ENCODE assay signal across 8 mouse cellular contexts in the genomic region with DNA sequence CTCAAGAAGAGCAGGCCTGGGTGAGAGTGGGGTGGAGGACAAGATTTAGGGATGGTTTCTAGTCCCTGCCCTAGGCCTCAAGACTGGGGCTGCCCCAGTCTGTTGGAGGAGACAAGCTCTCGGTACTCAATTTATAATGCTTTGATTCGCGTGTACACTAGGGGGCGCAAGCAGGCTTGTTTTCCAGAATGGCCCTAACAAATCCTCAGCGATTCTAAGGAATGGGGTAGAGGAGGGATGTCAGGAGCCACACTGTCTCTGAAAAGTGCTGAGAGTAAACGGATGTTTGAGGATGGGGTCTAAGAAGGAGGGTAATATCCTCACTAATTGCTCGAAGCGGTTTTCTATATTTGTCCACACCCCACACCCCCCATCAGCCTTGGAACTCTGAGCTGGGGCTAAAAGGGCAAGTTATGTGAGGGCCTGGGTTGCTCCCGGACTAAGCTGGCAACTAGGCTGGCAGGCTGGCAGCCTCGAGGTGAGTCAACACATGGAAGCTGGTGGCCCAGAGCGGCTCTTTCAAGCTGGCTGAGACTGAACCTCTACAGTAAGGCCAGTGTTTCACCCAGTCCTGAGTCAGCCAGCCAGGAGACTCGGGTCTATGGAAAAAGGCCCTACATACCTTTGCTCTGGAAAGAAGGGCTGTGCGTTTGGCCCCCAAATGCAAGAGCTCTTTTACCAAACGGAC.
DNase-seq lines count a peak whose midpoint lies in the region; ATAC-seq and TF ChIP-seq lines count a peak whose summit lies in the region.

No protein-coding gene starts in this region.

- TF ChIP-seq EP300 in lung, postnatal 0 days (IDR thresholded peaks at IDR 0.05) = no peak

- no peak overlapping the region for H3K27ac ChIP-seq in hindbrain, embryonic 12.5 days
- H3K27ac ChIP-seq in lung, postnatal 0 days (ENCODE audit: low read length) = peak overlapping the region; percentile 58

- 37% methylated on average over 14 of the region's 14 CpGs for WGBS in hindbrain, embryonic 12.5 days
- 21% methylated on average over 14 of the region's 14 CpGs for WGBS in lung, postnatal 0 days

- no peak overlapping the region for H3K4me2 ChIP-seq in hindbrain, embryonic 12.5 days (replicated peaks)
- H3K4me2 ChIP-seq in lung, postnatal 0 days (replicated peaks; ENCODE audit: low read depth, low read length) = no peak overlapping the region

- H3K9ac ChIP-seq in hindbrain, embryonic 12.5 days = no peak overlapping the region
- H3K9ac ChIP-seq in lung, postnatal 0 days (replicated peaks; ENCODE audit: low read depth) = no peak overlapping the region

- no peaks in the 10 kb centered on the region for H3K9me3 ChIP-seq in hindbrain, embryonic 12.5 days (replicated peaks)
- no peaks in the 10 kb centered on the region for H3K9me3 ChIP-seq in lung, postnatal 0 days (ENCODE audit: low read length)

- H3K4me3 ChIP-seq in hindbrain, embryonic 12.5 days = no peak overlapping the region
- no peak overlapping the region for H3K4me3 ChIP-seq in lung, postnatal 0 days (ENCODE audit: low read depth, low read length)

- TF ChIP-seq CTCF in lung, postnatal 0 days (IDR thresholded peaks at IDR 0.05) = peak; percentile 92

- DNase-seq in MN1 (ENCODE audit: low spot score) = peak; percentile 59
- DNase-seq in cerebellum, adult 9-10 months = peak; percentile 94
- DNase-seq in frontal cortex, adult 2 months (ENCODE audit: extremely low spot score in 1 of 2, low spot score in 1 of 2) = peak; percentile 75 to 96
- DNase-seq in layer of hippocampus, postnatal 10 days (ENCODE audit: low spot score in 2 of 2) = peak; percentile 93 to 94
- peak; percentile 89 for DNase-seq in lung, postnatal 0 days (ENCODE audit: low spot score)
- DNase-seq in retina, embryonic 14.5 days (ENCODE audit: low spot score) = peak; percentile 97
- peak; percentile 56 to 70 for DNase-seq in thymus, postnatal 36 days

- no peaks in the 10 kb centered on the region for H3K27me3 ChIP-seq in hindbrain, embryonic 12.5 days
- no peaks in the 10 kb centered on the region for H3K27me3 ChIP-seq in lung, postnatal 0 days (replicated peaks; ENCODE audit: insufficient read depth, low read length)

- peak; percentile 77 for ATAC-seq in hindbrain, embryonic 12.5 days (ENCODE audit: low FRiP score)
- ATAC-seq in lung, postnatal 0 days = peak; percentile 75

- H3K4me1 ChIP-seq in hindbrain, embryonic 12.5 days = no peaks in the 10 kb centered on the region
- no peaks in the 10 kb centered on the region for H3K4me1 ChIP-seq in lung, postnatal 0 days (ENCODE audit: insufficient read depth, low read depth, low read length)

- H3K36me3 ChIP-seq in hindbrain, embryonic 12.5 days = no peaks in the 10 kb centered on the region
- no peaks in the 10 kb centered on the region for H3K36me3 ChIP-seq in lung, postnatal 0 days (ENCODE audit: insufficient read depth, low read length)
